Mouse (Mus musculus) c-Kit-positive CD71-positive TER-119-negative erythroid progenitor cells, embryonic 14.5 days (primary cell): Measurements from ENCODE around the gene Fbxl3.

Experiments
- DNase-seq: peaks from one replicate; pipeline ENCODE4 v3.0.0-alpha.2; 2013; ENCODE audit warnings: low read depth

The Fbxl3 gene

GRCm38 (mm10) chr14:103085840-103086533 lies 13.4 kb downstream of the Fbxl3 start:
- no peak for DNase-seq

DNA sequence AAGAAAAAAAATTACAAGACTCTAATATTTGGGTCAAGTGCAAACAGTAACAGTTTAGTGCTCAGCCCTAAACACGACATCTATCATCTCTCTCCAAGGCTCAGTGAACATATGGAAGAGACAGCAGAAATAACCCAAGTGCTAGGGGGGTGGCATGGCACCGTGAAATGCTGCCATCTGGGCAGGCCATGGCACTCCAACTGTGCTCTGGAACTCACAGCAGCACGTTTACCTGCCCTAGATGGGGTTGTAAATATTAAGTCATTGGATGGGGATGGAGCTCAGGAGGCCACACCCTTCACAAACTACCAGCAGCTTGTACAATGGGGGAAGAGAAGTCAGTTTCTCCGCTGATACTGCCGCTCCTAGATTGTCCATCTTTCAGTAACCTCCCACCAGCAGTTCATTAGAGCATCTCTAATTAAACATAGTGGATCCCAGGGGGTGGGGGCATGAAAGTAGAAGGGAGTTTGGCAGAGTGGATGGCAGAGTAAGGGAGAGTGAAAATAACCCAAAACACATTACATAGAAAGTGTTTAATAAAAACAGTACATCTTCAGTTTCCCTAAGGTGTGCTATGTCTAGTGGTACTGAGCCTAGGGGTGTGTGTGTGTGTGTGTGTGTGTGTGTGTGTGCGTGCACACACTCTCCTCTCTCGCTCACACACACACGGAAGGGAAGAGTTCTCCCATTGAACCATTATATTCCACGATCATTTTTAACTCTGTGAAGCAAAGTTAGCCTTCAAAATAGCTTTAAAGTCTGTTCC lies 20.0 kb downstream of the Fbxl3 start:
- no peak for DNase-seq

- no peak for DNase-seq
These were observed 21.1 kb downstream of the Fbxl3 start for GRCm38 (mm10) chr14:103078006-103078912.

- no peak for DNase-seq
These were observed 21.9 kb downstream of the Fbxl3 start for GRCm38 (mm10) chr14:103077272-103078005.

DNA sequence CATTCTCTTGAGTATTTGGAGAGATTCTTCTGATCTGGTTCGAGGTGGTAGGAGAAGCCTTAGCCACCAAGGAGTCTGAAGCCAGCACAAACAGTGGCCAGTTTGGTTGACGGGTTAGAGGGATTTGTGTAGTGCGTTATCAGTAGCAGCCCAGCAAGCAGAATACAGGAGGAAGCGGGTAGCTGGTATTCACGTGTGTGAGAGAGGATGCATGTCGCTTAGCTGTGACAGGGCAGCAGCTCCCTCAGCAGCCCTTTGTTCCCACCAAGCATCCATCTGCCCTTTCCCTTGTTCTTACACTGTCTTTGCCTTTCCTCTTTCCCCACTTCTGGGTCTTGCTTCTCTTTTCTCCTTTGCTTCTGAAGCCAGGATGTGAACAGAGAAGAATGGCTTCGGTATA lies 24.2 kb downstream of the Fbxl3 start:
- DNase-seq, result no peak

DNA sequence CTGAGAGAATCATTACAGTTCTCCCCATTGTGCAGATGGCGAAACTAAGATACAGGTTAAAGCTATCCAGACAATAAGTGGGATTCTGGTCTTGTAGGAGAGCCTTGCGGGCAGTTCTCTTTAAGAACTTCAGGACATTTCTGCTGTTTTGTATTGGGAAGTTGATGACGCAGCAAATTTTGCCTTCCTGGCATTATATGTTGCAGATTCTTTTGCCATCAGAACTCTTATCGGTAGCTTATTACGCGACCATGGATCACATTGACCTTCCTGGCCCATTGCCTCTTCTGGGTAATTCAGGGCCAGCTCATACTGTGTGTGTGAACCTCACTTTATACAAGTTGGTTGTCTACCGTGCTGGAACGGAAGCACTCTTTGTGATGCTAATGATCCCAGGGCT lies 25.5 kb downstream of the Fbxl3 start:
- DNase-seq, result no peak

DNA sequence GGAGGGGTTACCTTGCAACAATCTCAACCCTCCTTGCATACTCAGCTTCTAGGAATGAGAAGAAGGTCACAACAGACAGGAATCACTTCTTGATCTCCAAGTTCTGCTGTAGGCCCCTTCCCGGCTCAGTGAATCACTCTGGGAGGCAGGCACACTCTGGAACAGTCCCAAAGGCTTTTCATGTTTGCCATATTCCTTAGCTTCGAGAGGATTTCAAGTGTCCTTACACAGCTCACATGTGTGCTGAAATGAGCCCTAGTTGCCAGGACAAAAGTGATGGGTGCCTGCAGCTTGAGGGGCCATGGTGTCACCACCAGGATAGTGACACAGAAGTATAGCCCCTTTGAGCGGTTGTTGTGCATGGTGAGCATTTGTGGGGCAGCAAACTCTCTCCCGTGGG lies 26.6 kb downstream of the Fbxl3 start:
- DNase-seq, result no peak

DNA sequence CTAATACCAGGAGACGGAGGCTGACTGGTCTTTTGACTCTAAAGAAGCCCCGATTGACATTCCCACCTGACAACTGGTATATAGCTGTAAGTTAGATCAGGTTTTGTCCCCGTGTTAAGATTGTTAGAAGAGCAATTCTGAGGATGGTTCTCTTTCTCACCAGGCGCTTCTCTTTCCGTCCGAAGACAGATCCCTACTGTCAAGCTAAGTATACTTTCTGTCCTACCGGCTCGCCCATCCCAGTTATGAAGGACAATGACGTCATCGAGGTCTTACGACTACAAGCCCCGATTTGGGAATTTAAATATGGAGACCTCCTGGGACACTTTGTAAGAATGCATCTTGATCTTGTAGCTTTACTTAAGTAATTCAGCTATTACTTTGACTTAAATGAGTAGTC lies 27.9 kb downstream of the Fbxl3 start:
- DNase-seq, result no peak

- no peak for DNase-seq
These were observed 28.6 kb downstream of the Fbxl3 start for GRCm38 (mm10) chr14:103070790-103071189.

GRCm38 (mm10) chr14:103069864-103070611 lies 29.3 kb downstream of the Fbxl3 start, which contains the start of gene Cln5:
TSS of gene Cln5 (plus strand) at chr14:103070216.
- DNase-seq, result peak; percentile 93

DNA sequence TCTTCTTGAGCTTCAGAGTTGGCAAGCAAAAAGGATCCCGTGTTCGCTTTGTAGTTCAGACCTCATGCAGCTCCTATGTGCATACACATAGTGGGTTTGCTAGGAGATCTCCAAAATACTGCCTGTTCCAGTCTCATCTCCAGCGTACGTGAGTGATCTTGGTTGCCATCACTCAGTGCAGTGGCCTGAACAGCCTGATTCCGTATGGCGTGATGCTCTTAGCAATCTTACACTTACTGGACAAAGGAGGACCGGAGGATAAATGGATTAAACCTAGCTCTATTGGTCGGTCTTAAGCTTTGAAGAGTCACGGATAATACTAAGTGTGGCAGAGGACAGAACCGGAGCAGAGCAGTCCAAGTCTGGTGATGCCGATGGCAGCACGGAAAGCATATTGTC lies 29.9 kb downstream of the Fbxl3 start:
- DNase-seq, result no peak

DNA sequence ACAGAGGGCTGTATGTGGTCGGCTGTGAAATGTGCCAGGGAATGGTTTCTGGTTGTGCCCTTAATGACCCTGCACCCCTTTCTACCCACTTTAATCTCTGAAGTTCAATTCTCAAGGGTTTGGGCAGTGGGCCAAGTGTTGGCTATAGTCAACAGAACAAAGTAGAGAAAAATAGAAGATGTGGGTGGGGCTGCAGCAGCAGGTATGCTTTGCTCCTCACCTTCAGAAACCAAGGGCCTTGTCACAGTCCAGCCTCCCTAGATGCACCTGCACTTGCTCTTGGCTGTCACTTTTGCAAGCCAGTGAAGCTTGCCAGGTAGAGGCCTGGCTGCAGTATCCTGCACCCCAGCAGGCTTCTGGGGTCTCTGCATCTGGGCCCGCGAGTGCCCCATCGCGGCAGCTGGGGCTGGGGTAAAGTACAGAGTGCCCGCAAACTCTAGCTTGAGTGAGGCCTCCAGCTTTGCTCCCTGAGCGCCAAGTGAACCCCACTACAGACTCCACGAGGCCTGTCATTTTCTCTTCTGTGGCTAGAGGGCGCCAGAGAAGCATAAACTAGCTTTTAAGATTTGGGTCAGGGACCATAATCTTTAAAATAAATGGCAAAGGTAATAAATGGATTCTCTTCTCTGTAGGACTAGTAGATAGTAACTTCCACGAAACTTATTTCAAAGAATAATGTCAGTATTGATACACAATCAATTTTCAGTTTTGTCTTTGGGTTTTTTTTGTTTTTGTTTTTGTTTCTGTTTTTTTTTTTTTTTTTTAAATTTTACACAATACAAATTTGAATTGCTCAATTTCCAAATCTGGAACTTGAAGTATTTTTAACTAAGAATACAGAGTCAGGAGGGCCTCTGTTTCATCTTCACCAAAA lies 33.8 kb downstream of the Fbxl3 start:
- DNase-seq, result peak; percentile 80

DNA sequence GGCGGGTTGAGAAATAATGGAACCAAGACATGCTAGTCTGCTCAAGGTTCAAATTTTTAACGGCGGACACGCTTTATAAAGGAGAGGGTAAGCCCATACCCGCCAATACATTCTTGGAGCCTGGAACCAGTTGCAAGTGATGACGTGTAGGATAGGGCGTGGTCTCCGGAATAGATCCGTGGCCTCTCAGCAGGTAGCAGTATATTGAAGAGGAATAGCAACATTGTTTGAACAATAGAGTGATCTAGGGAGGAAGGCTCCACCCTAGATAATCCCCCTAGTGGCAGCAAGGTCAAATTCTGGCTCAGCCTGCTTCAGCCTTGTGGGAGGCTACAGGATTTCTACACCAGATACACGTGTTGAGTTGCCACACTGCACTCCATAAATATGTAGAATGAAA lies 39.9 kb downstream of the Fbxl3 start:
- DNase-seq, result no peak

DNA sequence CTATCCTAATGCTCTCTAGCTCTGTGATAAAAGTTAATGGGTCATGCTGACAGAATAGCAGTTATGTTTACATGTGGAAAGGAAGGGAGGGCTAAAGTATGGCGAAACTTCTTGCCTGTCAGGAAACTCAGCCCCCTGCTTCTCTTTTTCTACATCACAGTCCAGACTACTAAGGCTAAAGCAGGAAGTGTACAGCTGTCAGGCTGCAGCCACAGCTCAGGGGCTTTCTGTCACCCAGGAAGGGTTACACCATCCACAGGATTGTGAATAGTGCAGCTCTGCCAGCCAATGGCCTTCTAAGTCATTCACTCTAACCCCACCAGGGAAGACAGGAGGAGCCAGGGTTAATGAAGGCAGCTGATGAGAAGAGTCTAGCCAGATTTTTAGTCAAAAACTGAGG lies 40.4 kb downstream of the Fbxl3 start:
- DNase-seq, result no peak

- DNase-seq, result no peak
These were observed 42.8 kb downstream of the Fbxl3 start for GRCm38 (mm10) chr14:103056601-103057000.

- no peak for DNase-seq
These were observed 44.6 kb downstream of the Fbxl3 start for GRCm38 (mm10) chr14:103054731-103055130.

- DNase-seq, result peak; percentile 73
These were observed 48.1 kb downstream of the Fbxl3 start for GRCm38 (mm10) chr14:103051159-103051769.

- peak; percentile 15 for DNase-seq
These were observed 50.9 kb downstream of the Fbxl3 start for GRCm38 (mm10) chr14:103048292-103049086.

- no peak for DNase-seq
These were observed 52.7 kb downstream of the Fbxl3 start, which contains the start of gene Acod1 for GRCm38 (mm10) chr14:103046677-103047076. TSS of gene Acod1 (plus strand) at chr14:103046977.
